Mouse (Mus musculus) right cerebral cortex, postnatal 4 days (tissue): Measurements from ENCODE around the gene Bclaf1.

Experiments used
- DNase-seq: peaks from one replicate; pipeline ENCODE4 v3.0.0-alpha.2; 2022

The Bclaf1 gene

GRCm38 (mm10) chr10:20311918-20312735 lies at the start of gene Bclaf1:
TSS of gene Bclaf1 (plus strand) at chr10:20312469.
- DNase-seq = peak; percentile 98

- no peak for DNase-seq
Observed at GRCm38 (mm10) chr10:20262896-20263295, 49.4 kb upstream of the Bclaf1 start.

GRCm38 (mm10) chr10:20264479-20264878 lies 47.8 kb upstream of the Bclaf1 start:
- DNase-seq = no peak

- DNase-seq = no peak
Observed at GRCm38 (mm10) chr10:20267032-20267431, 45.2 kb upstream of the Bclaf1 start.

GRCm38 (mm10) chr10:20268945-20269344 lies 43.3 kb upstream of the Bclaf1 start:
- DNase-seq = no peak

GRCm38 (mm10) chr10:20272380-20272779 lies 39.9 kb upstream of the Bclaf1 start:
- no peak for DNase-seq

GRCm38 (mm10) chr10:20273278-20273677 lies 39.0 kb upstream of the Bclaf1 start:
- no peak for DNase-seq

- DNase-seq = no peak
Observed at GRCm38 (mm10) chr10:20274022-20274421, 38.2 kb upstream of the Bclaf1 start.

GRCm38 (mm10) chr10:20281456-20281855 lies 30.8 kb upstream of the Bclaf1 start:
- no peak for DNase-seq

- DNase-seq = peak; percentile 22
Observed at GRCm38 (mm10) chr10:20285289-20285975, 26.8 kb upstream of the Bclaf1 start.

- DNase-seq = peak; percentile 14
Observed at GRCm38 (mm10) chr10:20285994-20286836, 26.1 kb upstream of the Bclaf1 start.

GRCm38 (mm10) chr10:20287369-20287768 lies 24.9 kb upstream of the Bclaf1 start:
- DNase-seq = no peak

- peak; percentile 96 for DNase-seq
Observed at GRCm38 (mm10) chr10:20290467-20290883, 21.8 kb upstream of the Bclaf1 start.

GRCm38 (mm10) chr10:20295961-20296360 lies 16.3 kb upstream of the Bclaf1 start:
- no peak for DNase-seq

- DNase-seq = no peak
Observed at GRCm38 (mm10) chr10:20298152-20298920, 13.9 kb upstream of the Bclaf1 start.

GRCm38 (mm10) chr10:20299114-20299513 lies 13.2 kb upstream of the Bclaf1 start:
- no peak for DNase-seq

GRCm38 (mm10) chr10:20310969-20311769 lies 1.1 kb upstream of the Bclaf1 start:
- no peak for DNase-seq

GRCm38 (mm10) chr10:20312736-20313301 lies 550 bp downstream of the Bclaf1 start:
- peak; percentile 93 for DNase-seq

- no peak for DNase-seq
Observed at GRCm38 (mm10) chr10:20313447-20313846, 1.2 kb downstream of the Bclaf1 start.

GRCm38 (mm10) chr10:20313941-20314340 lies 1.7 kb downstream of the Bclaf1 start:
- DNase-seq = no peak

- peak; percentile 25 for DNase-seq
Observed at GRCm38 (mm10) chr10:20314797-20315196, 2.5 kb downstream of the Bclaf1 start.
